Mouse (Mus musculus): Measurements from ENCODE around the gene Tas2r110. TPM values are rescaled to one million over a fixed set of nuclear protein-coding genes. Genes with fewer than 3 reads are reported as not detected.

The Tas2r110 gene
- not detected in 2 replicates for polyA plus RNA-seq (2016; fragmentation: Nextera tagmentation; extraction: Ambion mirVana)

- no peaks in the 10 kb centered on the region for H3K36me3 ChIP-seq
- H3K27ac ChIP-seq = no peak within 1 kb of the TSS
- no peaks in the 10 kb centered on the region for H3K27me3 ChIP-seq (ENCODE audit: insufficient read depth, poor library complexity, severe bottlenecking)
- no peaks in the 10 kb centered on the region for H3K9me3 ChIP-seq
- no peak for DNase-seq (ENCODE audit: low spot score)
- no peaks in the 10 kb centered on the region for H3K4me1 ChIP-seq (replicated peaks)
- H3K4me3 ChIP-seq = no peak within 1 kb of the TSS
These were observed at the start of gene Tas2r110 for GRCm38 (mm10) chr6:132867708-132868107. Gene Tas2r110 (plus strand): TSS chr6:132868008.

GRCm38 (mm10) chr6:132846842-132847241, 21.0 kb upstream of the Tas2r110 start, which contains the start of gene Tas2r123:
Gene Tas2r123 (plus strand): TSS chr6:132847142.
- Histone ChIP-seq H3K27me3 (ENCODE audit: insufficient read depth, poor library complexity, severe bottlenecking) (no peaks in the 10 kb centered on the region), H3K9me3 (no peaks in the 10 kb centered on the region), H3K36me3 (no peaks in the 10 kb centered on the region), H3K4me3 (no peak within 1 kb of the TSS), H3K27ac (no peak within 1 kb of the TSS), H3K4me1 (replicated peaks) (no peaks in the 10 kb centered on the region)
- no peak for DNase-seq (ENCODE audit: low spot score)
- WGBS = 81% methylated on average over 1 of the region's 1 CpGs

GRCm38 (mm10) chr6:132855138-132855537, 12.7 kb upstream of the Tas2r110 start, which contains the start of gene Tas2r116:
Gene Tas2r116 (plus strand): TSS chr6:132855438.
- no peaks in the 10 kb centered on the region for H3K27me3 ChIP-seq (ENCODE audit: insufficient read depth, poor library complexity, severe bottlenecking)
- H3K9me3 ChIP-seq = no peaks in the 10 kb centered on the region
- no peaks in the 10 kb centered on the region for H3K36me3 ChIP-seq
- no peak within 1 kb of the TSS for H3K27ac ChIP-seq
- no peak for DNase-seq (ENCODE audit: low spot score)
- no peaks in the 10 kb centered on the region for H3K4me1 ChIP-seq (replicated peaks)
- H3K4me3 ChIP-seq = no peak within 1 kb of the TSS
- 93% methylated on average over 1 of the region's 1 CpGs for WGBS

- no peaks in the 10 kb centered on the region for H3K27me3 ChIP-seq (ENCODE audit: insufficient read depth, poor library complexity, severe bottlenecking)
- H3K4me1 ChIP-seq (replicated peaks) = no peaks in the 10 kb centered on the region
- no peak for DNase-seq (ENCODE audit: low spot score)
- no peak within 1 kb of the TSS for H3K27ac ChIP-seq
- no peak within 1 kb of the TSS for H3K4me3 ChIP-seq
- H3K36me3 ChIP-seq = no peaks in the 10 kb centered on the region
- 81% methylated on average over 1 of the region's 1 CpGs for WGBS
- H3K9me3 ChIP-seq = no peaks in the 10 kb centered on the region
These were observed 24.9 kb downstream of the Tas2r110 start, which contains the start of gene Tas2r113 for GRCm38 (mm10) chr6:132892711-132893110. Gene Tas2r113 (plus strand): TSS chr6:132893011.

GRCm38 (mm10) chr6:132909351-132909750, 41.5 kb downstream of the Tas2r110 start, which contains the start of gene Tas2r125:
Gene Tas2r125 (plus strand): TSS chr6:132909651.
- Histone ChIP-seq H3K9me3 (no peaks in the 10 kb centered on the region), H3K4me3 (no peak within 1 kb of the TSS), H3K4me1 (replicated peaks) (no peaks in the 10 kb centered on the region), H3K36me3 (no peaks in the 10 kb centered on the region), H3K27ac (no peak within 1 kb of the TSS), H3K27me3 (ENCODE audit: insufficient read depth, poor library complexity, severe bottlenecking) (no peaks in the 10 kb centered on the region)
- 89% methylated on average over 3 of the region's 3 CpGs for WGBS
- no peak for DNase-seq (ENCODE audit: low spot score)

Other genes starting within 250 kb of the Tas2r110 start
- gene A630073D07Rik, start 216.5 kb upstream of the Tas2r110 start, polyA plus RNA-seq (2016; fragmentation: Nextera tagmentation; extraction: Ambion mirVana) = not detected in 2 replicates
- gene Tas2r120, start 211.1 kb upstream of the Tas2r110 start, polyA plus RNA-seq (2016; fragmentation: Nextera tagmentation; extraction: Ambion mirVana) = not detected in 2 replicates
- not detected in 2 replicates for gene Tas2r121, start 167.0 kb upstream of the Tas2r110 start, polyA plus RNA-seq (2016; fragmentation: Nextera tagmentation; extraction: Ambion mirVana)
- gene Tas2r122, start 156.1 kb upstream of the Tas2r110 start, polyA plus RNA-seq (2016; fragmentation: Nextera tagmentation; extraction: Ambion mirVana) = not detected in 2 replicates
- gene Tas2r115, start 130.0 kb upstream of the Tas2r110 start, polyA plus RNA-seq (2016; fragmentation: Nextera tagmentation; extraction: Ambion mirVana) = not detected in 2 replicates
- gene Tas2r124, start 113.3 kb upstream of the Tas2r110 start, polyA plus RNA-seq (2016; fragmentation: Nextera tagmentation; extraction: Ambion mirVana) = not detected in 2 replicates
- gene Tas2r102, start 105.9 kb upstream of the Tas2r110 start, polyA plus RNA-seq (2016; fragmentation: Nextera tagmentation; extraction: Ambion mirVana) = not detected in 2 replicates
- gene Tas2r136, start 89.8 kb upstream of the Tas2r110 start, polyA plus RNA-seq (2016; fragmentation: Nextera tagmentation; extraction: Ambion mirVana) = not detected in 2 replicates
- not detected in 2 replicates for gene Tas2r117, start 65.2 kb upstream of the Tas2r110 start, polyA plus RNA-seq (2016; fragmentation: Nextera tagmentation; extraction: Ambion mirVana)
- not detected in 2 replicates for gene Tas2r123, start 20.9 kb upstream of the Tas2r110 start, polyA plus RNA-seq (2016; fragmentation: Nextera tagmentation; extraction: Ambion mirVana)
- not detected in 2 replicates for gene Tas2r116, start 12.6 kb upstream of the Tas2r110 start, polyA plus RNA-seq (2016; fragmentation: Nextera tagmentation; extraction: Ambion mirVana)
- gene Tas2r113, start 25.0 kb downstream of the Tas2r110 start, polyA plus RNA-seq (2016; fragmentation: Nextera tagmentation; extraction: Ambion mirVana) = not detected in 2 replicates
- gene Tas2r125, start 41.6 kb downstream of the Tas2r110 start, polyA plus RNA-seq (2016; fragmentation: Nextera tagmentation; extraction: Ambion mirVana) = not detected in 2 replicates
- gene Tas2r129, start 83.1 kb downstream of the Tas2r110 start, polyA plus RNA-seq (2016; fragmentation: Nextera tagmentation; extraction: Ambion mirVana) = not detected in 2 replicates
- gene Tas2r131, start 89.9 kb downstream of the Tas2r110 start, polyA plus RNA-seq (2016; fragmentation: Nextera tagmentation; extraction: Ambion mirVana) = not detected in 2 replicates
- not detected in 2 replicates for gene Tas2r109, start 113.0 kb downstream of the Tas2r110 start, polyA plus RNA-seq (2016; fragmentation: Nextera tagmentation; extraction: Ambion mirVana)
- gene Tas2r103, start 169.1 kb downstream of the Tas2r110 start, polyA plus RNA-seq (2016; fragmentation: Nextera tagmentation; extraction: Ambion mirVana) = not detected in 2 replicates
- not detected in 2 replicates for gene Tas2r140, start 187.8 kb downstream of the Tas2r110 start, polyA plus RNA-seq (2016; fragmentation: Nextera tagmentation; extraction: Ambion mirVana)
- 72.9 and 73.8 TPM in 2 replicates for gene Smim10l1, start 236.9 kb downstream of the Tas2r110 start, polyA plus RNA-seq (2016; fragmentation: Nextera tagmentation; extraction: Ambion mirVana)